Mouse (Mus musculus) yolk sac, embryonic 10.5 days (tissue): ENCODE measurements around the gene Cyth1.
A peak's percentile ranks its signal among the peaks of the same experiment; 100 is the strongest.

Experiments used
- DNase-seq: peaks from one replicate; pipeline ENCODE4 v3.0.0-alpha.2; 2017; ENCODE audit warnings: low spot score

The Cyth1 gene

DNA sequence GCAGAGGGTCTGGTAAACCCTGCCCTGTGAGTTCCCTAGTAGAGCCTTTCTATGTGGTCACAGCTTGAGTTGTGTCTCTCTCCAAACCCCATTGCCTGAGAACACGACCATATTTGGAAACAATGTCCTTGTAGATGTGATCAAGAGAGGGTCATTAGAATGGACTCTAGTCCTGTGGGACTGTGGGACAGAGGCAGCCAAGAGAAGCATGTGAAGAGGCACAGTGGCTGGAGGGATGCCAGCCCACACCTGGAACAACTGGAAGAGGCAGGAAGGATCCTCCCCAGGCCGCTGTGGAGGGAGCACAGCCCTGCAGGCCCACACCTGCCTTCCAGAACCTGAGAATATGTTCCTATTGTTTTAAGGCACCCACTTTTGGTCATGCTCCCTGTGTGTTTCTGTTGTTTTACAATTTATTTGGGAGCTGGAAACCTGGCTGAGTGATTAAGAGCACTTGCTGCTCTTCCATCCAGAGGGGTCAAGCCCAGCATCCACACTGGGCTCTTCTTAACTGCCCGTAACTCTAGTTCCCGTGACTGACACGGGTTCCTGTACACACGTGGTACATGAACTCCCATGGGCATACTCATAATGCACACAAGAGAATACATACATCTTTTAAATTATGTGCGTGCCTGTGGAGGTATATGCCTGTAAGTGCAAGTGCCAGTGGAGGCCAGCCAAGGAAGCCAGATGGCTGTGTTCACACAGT lies 5.2 kb upstream of the Cyth1 start:
- no peak for DNase-seq

DNA sequence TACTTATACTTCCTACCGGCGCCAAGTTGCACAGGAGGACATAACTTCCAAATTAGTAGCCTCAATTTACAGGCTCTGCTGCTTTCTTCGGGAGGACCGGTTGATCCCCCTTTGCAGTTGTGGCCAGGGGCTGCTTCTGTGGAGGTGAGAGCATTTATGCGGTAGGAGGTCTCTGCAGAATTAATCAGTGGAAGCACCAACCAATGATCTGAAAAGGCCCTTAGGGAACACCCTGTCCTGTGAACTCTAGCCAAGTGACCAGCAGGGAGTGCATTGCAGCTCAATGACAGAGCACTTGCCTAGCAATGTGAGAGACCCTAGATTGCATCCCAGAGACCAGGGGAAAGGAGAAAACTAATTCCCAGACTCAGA lies 606 bp upstream of the Cyth1 start:
- DNase-seq = no peak

DNA sequence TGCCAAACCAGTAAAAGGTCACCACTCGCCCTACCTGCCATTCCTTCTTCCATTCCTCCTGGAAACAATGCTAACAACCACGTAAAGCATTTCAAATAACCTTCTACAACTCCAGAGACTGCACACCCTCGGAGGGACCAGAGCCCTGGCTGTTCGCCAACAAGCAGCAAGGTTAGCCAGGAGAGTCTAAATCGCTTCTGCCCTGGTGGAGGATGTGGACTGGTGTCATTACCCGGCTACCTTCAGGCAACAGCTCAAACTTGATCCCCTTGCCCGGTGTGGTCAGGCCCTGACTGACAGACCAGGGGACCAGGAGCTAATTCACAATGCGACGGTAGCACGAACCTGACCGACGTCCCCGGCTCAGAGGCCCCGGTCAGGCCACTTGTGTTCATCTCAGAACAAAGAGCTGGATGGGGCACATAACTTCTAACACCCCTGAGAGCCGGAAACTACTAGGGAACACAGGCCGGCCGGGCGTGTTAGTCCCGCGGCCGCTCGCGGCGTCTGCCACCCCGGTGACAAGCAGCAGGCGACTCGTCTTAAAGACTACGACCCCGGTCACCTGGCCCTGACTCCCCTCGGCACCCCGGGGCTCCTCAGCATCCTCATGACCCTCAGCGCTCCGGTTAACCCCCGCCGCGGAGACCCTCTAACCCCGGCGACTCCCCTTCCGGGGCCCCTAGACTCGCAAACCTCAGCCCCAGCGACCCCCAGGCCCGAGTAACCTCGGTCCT lies 865 bp downstream of the Cyth1 start:
- DNase-seq = peak; percentile 53

DNA sequence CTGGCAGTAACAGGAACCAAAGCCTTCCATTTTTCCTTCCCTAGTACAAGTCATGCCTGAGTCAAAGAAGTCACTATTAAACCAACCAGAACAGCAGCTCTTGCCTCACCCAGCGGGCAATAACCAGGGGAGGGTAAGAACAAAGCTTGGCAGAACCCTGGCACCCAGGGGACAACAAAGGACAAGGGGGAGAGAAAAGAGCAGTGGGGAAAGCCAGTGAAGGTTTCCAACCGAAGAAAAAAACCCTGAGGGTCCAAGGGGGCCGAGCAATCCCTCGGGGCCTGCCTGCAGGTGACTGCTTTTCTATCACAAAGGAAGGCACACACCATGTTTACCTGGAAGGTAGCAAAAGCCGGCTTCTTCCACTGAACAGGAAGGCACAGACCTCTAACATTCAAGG lies 1.7 kb downstream of the Cyth1 start:
- no peak for DNase-seq

DNA sequence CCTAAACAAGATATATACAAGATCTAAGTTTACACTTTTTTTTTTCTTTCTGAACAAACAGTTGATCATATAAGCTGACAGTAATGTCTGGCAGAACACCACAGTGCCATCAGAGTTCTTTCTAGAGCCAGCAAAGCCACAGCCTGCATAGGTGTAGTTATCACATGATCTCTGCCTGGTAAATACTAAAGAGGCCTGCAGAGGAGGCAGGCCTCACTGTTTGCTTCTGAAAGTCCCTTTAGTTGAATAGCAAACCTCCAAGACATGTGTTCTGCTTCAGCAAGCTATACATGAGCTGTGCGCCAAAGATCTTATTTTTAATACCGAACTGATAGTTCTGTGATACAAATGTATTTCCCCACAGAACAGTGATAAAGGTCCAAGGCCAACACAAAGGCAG lies 3.3 kb downstream of the Cyth1 start:
- DNase-seq = no peak

DNA sequence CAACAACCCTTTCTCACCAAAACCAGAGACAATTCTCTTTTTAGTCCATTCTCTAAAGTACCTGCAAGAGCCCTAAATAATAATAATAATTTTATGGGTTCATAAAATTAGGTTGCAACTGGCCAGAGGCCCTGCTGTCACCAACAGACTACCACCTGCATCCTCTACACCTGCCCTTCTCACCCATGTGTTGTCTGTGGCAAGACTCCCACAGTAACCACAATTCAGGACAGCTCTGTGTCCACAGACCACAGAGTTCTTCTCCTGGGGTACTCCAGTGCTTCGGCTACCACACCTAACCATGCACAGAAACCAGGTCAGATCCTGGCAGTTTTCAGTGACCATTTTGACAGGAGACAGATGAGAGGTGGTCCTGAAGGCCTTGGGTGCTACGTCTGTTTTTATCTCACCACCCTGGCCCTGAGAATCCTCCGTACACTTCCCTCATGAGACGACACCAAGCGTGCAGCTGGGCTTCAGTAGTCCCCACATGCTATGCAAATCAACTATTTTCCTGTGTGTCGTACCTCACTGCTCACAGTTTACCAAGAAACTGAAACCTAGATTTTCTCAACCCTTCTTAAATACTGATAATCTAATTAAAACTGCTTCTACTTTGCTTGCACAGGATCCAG lies 4.6 kb downstream of the Cyth1 start:
- no peak for DNase-seq

DNA sequence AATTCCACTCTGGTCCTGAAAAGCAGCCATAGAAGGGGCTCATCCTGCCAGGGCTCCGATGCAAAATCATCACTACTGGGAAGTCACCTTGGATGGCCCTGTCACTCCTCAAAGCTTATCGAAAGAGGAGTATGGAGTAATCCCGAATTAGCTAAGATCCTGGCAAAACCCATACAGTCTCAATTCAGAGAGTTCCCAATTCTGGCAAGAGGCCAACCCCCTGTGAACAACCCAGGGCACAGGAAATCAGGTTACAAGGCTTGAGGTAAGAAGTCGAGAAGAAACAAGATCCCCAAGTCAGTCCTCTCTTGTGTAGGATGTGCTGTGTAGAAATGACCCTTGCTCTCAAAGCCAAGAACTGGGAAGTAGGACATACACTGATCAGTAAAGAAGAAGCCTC lies 5.9 kb downstream of the Cyth1 start:
- DNase-seq = no peak

DNA sequence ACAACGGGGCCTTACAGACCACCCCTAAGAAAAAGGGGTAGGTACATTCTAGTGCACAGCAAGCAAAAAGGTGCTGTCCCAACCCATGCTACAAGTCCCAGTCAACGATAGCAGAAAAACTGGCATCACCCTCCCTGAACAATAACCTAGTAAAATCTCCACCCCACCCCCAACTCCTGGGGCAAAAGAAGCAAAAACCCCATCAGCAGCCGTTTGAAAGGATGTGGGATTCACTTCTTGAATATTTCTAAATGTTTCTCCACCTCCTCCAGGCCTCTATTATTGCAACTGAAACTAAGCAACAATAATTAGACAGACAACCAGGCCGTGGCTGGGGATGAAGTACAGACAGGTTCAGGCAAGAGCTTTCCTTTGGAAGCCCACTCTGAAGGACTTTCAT lies 8.0 kb downstream of the Cyth1 start:
- DNase-seq = no peak

DNA sequence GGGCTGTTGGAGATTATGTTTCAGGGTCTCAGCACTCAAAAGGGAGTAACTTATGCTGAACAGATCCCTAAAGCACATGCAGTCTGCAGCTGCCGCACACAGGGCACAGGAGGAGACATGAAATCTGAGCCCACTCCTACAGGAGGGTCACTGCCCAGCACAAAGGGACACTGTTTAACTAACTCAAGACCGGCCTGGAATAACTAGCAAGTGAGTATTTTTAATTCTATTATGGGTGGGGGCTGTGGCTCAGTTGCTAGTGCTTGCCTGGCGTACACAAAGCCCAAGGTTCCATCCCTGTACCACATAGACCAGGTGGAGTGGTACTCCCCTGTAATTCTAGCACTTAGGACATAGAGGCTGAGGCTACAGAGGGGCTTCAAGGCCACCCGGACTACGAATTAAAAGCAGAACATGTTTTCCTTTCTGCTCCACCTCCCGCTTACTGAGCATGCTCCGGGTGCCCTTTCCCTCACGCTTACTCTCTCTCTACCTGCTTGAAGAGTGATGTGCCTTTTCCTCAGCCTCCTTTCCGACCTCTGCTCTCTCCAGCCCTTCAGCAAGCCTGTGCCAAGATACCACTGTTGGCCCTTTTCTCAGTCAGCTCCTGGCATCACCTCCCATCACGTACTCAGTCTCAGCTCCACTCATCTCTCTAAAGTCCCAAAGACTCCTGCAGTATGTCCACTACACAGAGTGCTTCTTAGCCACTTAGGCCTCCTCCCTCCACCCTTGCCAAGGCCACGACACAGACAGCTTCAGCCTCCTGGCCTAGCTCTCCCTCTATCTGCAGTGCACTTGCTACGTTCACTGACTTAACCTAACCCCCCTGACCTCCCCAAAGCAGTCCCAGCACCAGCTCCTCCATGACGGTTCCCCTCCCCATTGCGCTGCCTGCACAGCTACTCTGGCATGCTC lies 8.9 kb downstream of the Cyth1 start:
- peak; percentile 16 for DNase-seq

DNA sequence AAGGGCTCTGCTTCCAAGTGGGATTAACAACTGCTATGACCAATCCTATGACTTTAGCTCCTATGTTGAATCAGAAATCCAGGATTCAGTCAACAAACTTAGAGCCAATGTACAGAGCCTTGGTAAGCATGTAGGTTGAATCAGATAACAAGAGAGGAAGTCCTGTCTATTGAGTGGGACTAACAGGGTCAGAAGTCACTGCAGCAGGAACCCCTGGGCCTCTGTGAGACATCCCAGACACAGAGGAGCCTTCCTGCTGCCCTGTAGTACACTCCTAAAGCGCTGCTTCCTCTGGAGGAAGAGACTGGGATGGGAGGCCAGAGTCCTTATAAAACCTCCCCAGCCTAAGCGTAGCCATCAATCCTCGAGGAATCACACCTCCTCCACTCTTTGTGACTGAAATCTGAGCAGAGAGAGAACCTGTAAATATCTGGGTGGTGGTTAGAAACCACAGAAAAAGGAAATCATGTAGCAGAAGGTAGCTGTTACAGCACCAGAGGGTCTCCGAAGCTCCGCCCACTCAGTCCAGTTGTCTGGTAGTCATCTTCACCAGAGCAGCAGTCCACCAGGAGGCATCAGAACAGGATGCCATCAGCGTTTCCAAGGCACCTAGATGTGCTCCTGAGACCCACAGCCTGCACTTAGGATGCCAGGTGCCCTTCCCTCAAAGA lies 11.7 kb downstream of the Cyth1 start:
- DNase-seq = peak; percentile 44

DNA sequence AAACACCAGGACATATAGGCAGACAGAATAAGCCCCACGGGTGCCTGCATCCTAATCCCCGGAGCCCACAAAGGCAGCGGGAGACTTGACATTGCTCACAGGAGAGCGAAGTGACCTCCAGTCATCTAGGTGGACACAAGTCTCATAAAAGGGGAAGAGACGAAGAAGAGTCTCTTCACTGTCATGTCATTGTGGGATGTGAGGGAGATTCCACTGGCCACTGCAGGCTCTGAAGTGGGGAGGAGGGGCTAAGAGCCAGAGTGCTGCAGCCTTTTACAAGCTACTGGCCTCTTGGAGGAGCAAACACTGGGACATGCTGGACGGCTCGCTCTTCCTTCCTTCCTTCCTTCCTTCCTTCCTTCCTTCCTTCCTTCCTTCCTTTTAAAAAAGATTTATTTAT lies 13.5 kb downstream of the Cyth1 start:
- DNase-seq = no peak

DNA sequence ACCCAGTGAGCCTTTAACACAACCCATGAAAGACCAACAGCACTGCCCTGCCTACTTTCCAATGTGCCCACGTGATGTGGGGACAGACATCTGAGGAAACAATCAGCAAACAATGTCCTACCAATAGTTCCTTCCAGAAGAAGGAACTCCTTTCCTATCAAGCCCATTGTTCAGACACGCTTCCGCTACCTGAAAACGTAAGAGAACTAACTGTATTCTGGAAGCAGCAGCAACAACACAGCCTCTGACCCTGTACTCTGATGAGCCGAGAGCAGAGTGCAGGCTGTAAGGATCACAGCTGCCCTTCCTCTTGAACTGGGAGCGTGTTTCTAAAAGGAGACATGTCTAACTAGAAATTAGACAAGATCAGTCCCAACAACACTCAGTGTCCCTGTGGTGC lies 13.9 kb downstream of the Cyth1 start:
- DNase-seq = no peak

DNA sequence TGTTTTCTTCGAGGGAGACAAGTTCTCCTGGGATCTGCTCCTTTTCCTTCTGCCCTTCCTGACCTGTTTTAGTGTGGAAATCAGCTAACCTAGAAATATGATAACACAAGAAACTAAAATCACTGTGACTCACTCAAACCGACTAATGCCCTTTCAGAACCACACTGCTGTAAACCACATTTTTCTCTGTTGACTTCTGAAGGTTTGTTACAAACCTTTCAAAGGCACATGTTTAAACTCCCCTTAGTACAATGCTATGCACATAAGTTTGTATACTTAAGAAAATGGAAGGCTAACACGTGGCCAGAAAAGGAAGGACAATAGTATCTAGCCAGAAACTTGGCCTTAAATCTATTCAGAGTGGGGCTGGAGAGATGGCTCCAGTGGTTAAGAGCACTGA lies 14.5 kb downstream of the Cyth1 start:
- DNase-seq = no peak

DNA sequence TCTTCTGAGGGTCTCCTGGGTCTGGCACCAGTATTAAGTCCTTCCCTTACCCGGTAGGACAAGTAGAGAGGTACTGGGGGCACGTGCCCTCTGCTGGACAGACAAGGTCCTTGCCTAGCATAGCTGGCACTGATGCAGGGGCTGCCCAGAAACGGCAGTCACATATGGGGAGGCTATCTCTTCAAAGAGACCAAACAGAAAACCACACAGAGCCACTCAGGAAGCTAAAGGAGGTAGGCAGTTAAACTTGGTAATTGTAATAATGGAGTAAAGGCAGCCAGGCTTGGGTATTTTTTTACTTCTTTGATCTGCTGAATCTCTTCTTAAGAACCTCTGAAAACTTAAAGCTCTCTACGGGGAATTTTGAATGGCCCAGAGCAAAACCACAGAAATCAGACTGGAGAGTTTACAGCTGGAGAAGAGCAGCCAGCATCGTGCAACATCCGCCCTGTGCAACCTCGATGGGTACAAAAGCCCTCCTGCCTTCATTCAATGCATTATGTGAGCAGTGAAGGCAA lies 16.0 kb downstream of the Cyth1 start:
- no peak for DNase-seq

DNA sequence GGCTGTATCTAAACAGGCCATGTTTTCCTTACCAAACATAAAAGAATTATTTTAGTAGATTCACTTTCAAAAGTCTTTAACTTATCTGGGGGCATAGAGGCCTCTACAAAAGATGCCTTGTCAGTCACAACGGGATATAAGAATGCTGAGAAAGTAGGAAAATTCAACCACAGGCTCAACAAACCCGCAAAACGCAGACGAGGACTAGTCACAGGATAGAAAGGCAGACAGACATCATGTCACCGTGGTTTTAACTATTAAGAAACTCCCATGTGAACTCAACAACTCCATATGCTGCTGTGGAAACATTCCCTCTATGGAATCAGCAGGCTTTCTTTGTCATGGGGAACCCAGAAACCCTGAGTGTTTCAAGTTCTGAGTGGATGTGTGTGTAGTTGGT lies 18.5 kb downstream of the Cyth1 start:
- no peak for DNase-seq

DNA sequence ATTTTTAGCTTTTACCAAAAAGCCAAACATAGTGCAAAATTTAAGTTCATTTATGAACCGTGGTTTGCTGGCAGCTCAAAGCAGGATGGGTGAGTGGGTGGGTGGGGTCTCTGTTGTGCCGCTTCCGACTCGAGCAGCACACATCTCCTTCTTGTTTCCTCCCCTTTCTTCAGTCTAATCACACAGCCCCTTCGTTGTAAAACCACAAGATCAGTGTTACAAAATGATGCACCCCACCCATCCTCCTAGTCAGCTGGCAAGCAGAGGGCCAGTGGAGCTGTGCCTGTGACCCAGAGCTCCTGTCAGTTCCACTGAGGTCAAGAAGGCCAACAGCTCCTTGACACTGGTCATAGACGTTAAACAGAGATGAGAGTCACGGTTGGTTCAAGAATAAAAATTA lies 20.7 kb downstream of the Cyth1 start:
- no peak for DNase-seq

DNA sequence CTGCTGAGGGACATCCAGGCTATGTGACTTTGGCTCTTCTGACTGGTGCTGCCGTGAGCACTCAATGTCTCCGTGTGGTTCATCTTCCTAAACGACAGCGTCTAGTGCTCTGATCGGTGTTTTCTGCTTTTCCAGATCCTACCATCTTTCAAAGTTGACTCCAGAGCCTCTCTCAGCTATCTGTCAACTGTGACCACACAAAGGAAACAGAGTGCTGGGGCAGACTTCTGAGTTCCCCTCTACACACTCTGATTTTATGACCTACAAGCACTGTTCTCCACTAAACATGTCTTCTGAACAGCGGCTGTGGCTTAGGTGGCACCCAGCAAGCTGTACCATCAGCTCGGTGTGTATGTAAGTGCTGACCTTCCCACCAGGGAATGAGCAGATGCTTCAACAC lies 21.5 kb downstream of the Cyth1 start:
- no peak for DNase-seq

DNA sequence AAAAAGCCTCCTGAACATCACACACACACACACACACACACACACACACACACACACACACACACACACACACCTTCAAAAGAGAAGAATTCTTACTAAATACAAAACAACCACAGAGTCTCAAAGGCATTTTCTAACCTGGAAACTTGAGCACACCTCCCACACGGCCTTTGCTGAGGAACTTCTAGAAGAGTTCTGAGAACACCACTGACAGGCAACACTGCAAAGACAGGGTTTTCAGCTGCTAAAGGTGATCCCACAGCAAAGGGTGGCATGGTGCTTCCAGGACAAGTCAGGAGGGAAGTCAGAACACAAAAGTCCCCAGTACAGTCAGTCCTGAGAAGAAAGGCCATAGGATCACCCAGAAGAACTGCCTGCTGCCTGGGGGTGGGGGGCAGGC lies 22.5 kb downstream of the Cyth1 start:
- no peak for DNase-seq

DNA sequence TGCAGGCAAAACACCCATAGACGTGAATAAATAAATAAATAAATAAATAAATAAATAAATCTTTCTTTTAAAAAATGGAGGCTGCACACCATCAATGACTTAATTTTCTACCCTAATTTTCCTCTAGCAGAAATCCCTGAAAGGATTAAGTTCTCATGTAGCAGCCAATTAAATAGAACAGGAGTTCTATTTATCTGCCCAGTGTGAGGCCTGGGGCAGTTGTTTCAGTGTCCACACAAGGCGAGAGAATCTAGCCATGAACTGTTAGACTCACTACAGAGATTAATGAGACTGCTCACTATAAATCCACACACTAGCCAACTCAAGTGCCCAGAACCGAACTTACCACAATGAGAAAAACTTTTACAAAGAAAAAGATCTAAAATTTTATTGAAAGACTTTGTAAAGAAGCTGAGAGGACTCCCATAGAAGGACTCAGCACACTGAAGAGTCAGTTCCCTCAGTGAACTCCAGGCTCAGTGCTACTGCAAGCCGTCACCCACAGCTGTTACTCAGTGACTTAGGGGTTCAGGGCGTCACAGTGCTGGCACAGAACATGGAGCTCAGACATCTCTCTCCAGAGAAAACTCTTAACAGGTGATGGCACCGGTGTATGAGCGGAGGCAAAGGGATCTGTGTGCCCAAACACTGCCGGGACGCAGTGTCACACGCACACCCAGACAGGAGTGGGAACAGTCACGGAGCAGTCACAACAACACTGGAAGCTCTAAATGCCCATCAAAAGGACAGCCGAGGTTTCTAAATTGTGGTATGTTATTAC lies 23.1 kb downstream of the Cyth1 start:
- no peak for DNase-seq

DNA sequence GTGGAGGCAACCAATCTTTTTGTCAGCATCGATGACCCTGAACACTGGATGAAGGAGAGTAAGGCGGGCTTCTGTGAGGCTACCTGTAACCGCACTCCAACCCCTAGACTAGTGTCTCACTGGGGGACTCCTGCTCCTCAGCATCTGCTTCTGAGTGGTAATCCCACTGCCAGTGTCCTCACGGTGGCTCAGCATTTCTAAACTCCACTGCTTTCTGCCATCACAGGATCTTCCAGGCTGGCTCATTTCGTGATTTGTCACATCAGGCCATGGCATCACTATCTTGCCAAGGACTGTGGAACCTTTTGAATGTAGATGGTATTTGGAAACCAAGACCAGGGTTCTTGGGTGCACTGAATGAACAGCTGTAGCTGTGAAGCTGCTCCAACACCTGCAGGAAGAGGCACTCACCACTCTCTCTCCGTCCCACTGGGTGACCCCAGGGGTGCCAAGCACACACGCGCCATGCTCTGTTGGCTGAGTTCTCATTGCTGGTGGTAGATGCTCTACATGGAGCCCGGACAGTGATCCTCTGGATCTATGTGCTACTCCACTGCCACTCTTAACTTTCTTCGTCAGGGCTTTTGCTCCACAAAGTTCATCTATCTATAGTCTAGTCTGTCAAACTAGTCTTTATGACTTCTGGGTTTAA lies 24.9 kb downstream of the Cyth1 start:
- DNase-seq = no peak
